Mouse (Mus musculus): ENCODE data around the gene Srsf11. TPM values are rescaled to one million over a fixed set of nuclear protein-coding genes. Genes with fewer than 3 reads are reported as not detected.

Srsf11 gene
- total RNA-seq, 2 experiments from 2014 or later, result 34.1 to 41.4 TPM

DNA sequence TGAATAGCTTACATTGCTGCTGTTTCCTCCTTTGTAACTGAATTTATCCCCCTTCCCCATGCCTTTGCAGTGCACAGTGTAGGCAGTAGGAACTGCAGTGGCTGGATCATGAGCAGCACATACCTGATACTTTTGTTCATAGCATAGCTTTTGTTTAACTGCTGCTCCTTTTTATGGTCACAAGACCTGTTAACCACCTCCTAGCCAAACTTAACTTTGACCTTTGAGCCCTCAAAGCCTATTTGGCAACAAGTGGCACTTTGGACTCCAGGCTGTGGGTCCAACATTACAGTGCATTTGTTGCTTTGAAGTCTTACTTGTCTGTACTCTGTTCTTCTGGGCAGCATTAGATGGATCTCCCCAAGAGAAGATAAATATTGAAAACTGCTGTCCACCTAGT lies 43.1 kb downstream of the Srsf11 start:
- no peak for DNase-seq (ENCODE audit: low spot score)

DNA sequence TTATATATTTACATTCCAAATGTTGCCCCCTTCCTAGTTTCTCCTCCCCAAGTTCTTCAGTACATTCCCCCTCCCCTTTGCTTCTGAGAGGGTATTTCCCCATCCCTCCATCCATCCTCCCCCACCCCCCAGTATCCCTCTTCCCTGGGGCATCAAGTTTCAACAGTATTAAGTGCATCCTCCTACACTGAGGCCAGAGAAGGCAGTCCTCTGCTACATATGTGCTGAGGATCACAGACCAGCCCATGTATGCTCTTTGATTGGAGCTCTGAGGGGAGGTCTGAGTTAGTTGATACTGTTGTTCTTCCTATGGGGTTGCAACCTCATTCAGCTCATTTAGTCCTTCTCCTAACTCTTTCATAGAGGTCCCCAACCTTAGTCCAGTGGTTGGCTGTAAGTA lies 56.8 kb downstream of the Srsf11 start:
- DNase-seq (ENCODE audit: low spot score), result no peak

DNA sequence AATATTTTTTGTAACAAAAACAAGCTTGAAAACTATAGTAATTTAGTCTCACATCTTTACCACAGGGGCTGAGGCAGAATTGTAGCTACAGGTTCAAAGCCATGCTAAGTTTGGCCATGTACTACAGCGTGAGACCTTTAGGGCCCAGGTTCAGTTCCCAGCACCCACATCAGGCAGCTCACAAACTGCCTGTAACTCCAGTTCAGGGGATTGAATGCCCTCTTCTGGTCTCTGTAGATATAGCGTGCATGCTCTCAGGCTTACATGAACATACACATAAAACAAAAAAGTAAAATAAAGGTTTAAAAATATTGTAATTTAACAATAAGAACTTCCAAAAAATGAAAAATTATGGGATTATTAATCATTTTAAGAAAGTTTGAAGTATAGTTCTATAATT lies 63.2 kb downstream of the Srsf11 start:
- DNase-seq (ENCODE audit: low spot score), result no peak

DNA sequence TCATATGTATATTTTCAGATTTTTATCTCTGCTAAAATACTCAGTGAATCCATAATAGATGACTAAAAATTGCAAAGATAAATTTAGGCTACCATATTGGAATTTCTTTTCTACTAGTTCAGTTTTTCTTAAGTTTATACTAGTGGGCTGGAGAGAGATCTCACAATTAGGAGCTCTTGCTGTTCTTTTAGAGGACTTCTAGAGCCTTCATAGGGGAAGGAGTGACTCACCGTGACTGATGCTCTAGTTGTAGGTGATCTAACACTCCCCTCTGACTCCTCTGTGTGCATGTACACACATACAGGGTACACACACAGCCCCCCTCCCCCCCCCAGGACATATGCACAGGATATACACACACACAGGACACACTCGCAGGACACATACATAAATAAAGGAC lies 65.3 kb downstream of the Srsf11 start:
- DNase-seq (ENCODE audit: low spot score), result no peak

Other genes with a start within 250 kb of the Srsf11 start
- 1 to 10 TPM; 2.7 to 4.3 TPM for gene Cth, start 111.6 kb downstream of the Srsf11 start, total RNA-seq (2021)
- gene Ankrd13c, start 89.4 kb downstream of the Srsf11 start, total RNA-seq (2021), result 10 to 100 TPM; 23.3 to 24.5 TPM
- 1 to 10 TPM; 7.9 to 9.0 TPM for gene Lrrc40, start within 50 bp of the Srsf11 start, total RNA-seq (2021)

Measured in gastrocnemius, adult 18-20 months (tissue).